Mouse (Mus musculus) cerebellum, adult 11-12 months (tissue): ENCODE measurements at regions not wholly inside any gene's neighbourhood (a gene's known extent, or its start where the extent isn't known, plus 50 kb on each side); places are given as distances from the start of the nearest gene placed in this dataset.

ENCODE experiments used
- DNase-seq: peaks from one replicate; pipeline ENCODE4 v3.0.0; 2022

DNA sequence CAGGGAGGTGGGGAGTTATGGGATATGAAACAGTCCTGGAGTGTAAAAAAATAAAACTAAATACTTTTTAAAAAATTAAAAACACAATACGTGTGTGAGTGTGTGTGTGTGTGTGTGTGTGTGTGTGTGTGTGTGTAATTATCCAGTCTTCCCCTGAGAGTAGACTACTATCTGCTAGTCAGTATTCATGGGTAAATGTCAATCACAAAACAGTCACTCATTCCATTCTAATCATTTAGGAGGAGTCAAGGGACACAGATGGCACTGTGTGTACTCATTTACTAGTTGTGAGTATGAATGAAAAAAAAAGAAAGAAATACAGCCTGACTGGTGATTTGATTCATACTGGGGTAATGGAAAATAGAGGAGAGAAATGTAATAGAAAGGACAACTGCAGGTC, 226.5 kb downstream of the Mpdz start:
- DNase-seq: no peak

DNA sequence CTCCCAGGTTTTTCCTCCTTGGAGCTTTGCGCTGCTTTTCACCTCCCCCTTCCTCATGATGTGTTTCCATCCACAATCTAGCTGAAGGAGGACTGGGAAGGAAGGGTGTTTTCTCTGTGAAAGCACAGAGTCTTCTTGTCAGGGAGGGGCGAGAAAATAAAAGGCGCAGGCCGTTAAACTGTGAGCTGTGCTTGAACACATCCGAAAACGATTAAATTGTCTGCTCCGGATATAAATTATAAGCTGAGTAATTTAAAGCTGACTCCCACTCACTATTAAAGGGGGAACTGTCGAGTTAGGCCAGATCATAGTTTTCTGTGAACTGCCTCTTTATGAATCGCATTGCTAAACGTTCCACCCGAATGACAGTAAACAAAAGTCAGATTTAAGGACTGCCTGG, 224.6 kb downstream of the Mpdz start:
- DNase-seq: no peak

- no peak for DNase-seq
These were observed 220.6 kb downstream of the Mpdz start for GRCm38 (mm10) chr4:81222034-81222433.

DNA sequence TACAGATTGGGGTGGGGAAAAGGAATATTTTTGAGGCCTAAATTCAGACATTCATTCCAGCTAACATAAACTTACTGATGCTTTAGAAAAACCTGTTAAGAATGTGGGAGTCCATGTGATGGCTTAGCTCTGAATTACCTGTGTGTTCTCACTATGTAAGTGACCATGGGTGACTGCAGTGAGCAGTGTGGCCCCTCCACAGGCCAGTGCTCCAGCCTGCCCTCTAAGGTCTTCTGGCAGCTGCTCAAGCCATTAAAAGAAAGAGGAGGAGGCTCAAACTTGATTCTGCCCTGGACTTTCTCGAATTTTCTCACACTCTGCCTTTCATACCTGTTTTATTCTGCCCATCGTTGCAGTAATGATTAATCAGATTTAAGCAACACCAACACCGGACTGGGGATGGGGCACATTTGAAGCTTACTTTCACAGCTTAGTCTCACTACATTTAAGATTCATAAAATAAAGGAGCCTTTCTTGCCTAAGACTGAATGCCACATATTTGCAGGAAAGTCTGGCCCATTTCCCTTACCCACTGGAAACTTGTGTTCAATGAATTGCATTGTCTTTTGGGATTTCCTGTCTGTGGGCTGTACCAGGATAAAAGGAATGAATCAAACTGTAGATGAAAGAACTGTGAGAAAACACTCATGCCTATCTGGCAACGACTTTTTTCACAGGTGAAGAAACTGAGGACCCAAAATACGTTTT, 220.0 kb downstream of the Mpdz start:
- no peak for DNase-seq
